Mouse (Mus musculus) midbrain, embryonic 15.5 days (tissue): ENCODE data around the gene Gm7970. TPM values are rescaled to one million over a fixed set of nuclear protein-coding genes. Genes with fewer than 3 reads are reported as not detected.
"Not testable (repeated sequence)": the region's sequence is repeated elsewhere in the genome, so short reads cannot be mapped to it uniquely, and the experiment has no call there.

ENCODE experiments used
- ATAC-seq: fragments of 200-750 bp; cut with Nextera tagmentation; replicated peaks from 2 replicates; pipeline ENCODE4 v1.8.0; 2017; ENCODE audit warnings: moderate TSS enrichment
- H3K27ac ChIP-seq: fragments of 300-500 bp; sonication (generic); 2 replicates; pipeline ENCODE4 v1.5.1; 2015; ENCODE audit warnings: mild to moderate bottlenecking, inconsistent platforms
- H3K27me3 ChIP-seq: fragments of 300-500 bp; sonication (generic); replicated peaks from 2 replicates; pipeline ENCODE4 v1.6.1; 2015; ENCODE audit warnings: inconsistent platforms
- H3K36me3 ChIP-seq: fragments of 300-500 bp; sonication (generic); replicated peaks from 2 replicates; pipeline ENCODE4 v1.6.1; 2015; ENCODE audit warnings: inconsistent platforms
- H3K4me1 ChIP-seq: fragments of 300-500 bp; sonication (generic); 2 replicates; pipeline ENCODE4 v1.6.1; 2015; ENCODE audit warnings: inconsistent platforms
- H3K4me2 ChIP-seq: fragments of 300-500 bp; sonication (generic); 2 replicates; pipeline ENCODE4 v1.6.1; 2015; ENCODE audit warnings: inconsistent platforms, mild to moderate bottlenecking, moderate library complexity
- H3K4me3 ChIP-seq: fragments of 300-500 bp; sonication (generic); 2 replicates; pipeline ENCODE4 v1.5.1; 2015; ENCODE audit warnings: mild to moderate bottlenecking, inconsistent platforms
- H3K9ac ChIP-seq: fragments of 300-500 bp; sonication (generic); 2 replicates; pipeline ENCODE4 v1.6.1; 2015; ENCODE audit warnings: mild to moderate bottlenecking, inconsistent platforms
- H3K9me3 ChIP-seq: fragments of 300-500 bp; sonication (generic); 2 replicates; pipeline ENCODE4 v1.6.1; 2016; ENCODE audit warnings: inconsistent platforms
- WGBS: fragments of 180-500 bp; shearing (Covaris S2); methylation state at CpG from one replicate; pipeline ENCODE4 v1.1.7; 2015; ENCODE audit warnings: mixed read lengths; 5-methylcytosine and 5-hydroxymethylcytosine counted together
- polyA plus RNA-seq: library from polyadenylated mRNA; unstranded; fragments of >200 nt; fragmentation: Nextera tagmentation; extraction: Ambion mirVana; gene quantifications from 2 replicates; pipeline ENCODE4 v1.2.1, GENCODE M21; 2015

The Gm7970 gene
- not detected in 2 replicates for polyA plus RNA-seq

- not testable (repeated sequence) for H3K9ac ChIP-seq, H3K4me3 ChIP-seq, H3K27me3 ChIP-seq, H3K36me3 ChIP-seq, H3K9me3 ChIP-seq, ATAC-seq, H3K4me1 ChIP-seq, H3K27ac ChIP-seq, H3K4me2 ChIP-seq
- WGBS = no CpG with 5 or more reads among the region's 2 CpGs
Measured at GRCm38 (mm10) chr14:41555483-41555882, at the start of gene Gm7970. Gene Gm7970 (minus strand): TSS chr14:41555583.

DNA sequence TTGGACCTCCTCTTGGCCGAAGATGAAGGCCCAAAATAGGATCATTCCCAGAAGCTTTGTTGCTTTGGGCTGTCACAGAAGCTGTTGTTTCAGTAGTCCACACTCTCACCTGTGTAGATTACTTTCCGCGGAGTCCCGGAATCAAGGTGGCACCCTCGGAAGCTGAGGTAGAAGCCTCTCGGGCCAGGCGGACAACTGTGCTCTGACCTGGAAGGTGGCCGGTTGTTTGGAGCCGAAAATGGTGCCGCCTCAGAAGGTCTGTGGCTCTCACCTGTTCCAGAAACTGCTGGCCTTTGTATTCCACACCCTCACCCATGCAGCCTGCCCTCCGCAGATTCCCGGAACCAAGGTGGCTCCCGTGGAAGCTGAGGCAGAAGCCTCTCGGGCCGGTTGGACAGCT, 45.6 kb upstream of the Gm7970 start:
- H3K4me3 ChIP-seq, H3K4me2 ChIP-seq, H3K9ac ChIP-seq, H3K27me3 ChIP-seq, H3K27ac ChIP-seq, H3K9me3 ChIP-seq, H3K4me1 ChIP-seq, H3K36me3 ChIP-seq, ATAC-seq: not testable (repeated sequence)
- 96% methylated on average over 15 of the region's 15 CpGs for WGBS

DNA sequence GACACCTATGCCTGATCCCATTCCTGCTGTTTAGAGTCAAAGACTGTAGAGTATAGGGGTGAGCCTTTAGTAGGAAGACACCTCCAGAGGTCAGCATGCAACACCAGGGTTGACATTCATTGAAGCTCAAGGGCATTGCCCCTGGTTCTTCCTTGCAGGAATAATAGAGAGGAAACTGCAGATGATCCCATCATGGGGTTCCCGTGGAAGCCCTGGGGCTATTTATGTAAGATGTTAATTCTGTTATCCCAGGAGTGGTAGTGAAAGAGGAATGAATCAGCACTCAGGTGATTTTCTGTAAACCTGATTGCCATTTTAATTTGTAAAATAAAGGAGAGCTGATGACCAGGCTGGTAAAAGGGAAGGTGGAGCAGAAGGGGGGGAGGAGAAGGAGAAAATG, 31.0 kb upstream of the Gm7970 start:
- WGBS = 73% methylated on average over 1 of the region's 1 CpGs
- H3K9ac ChIP-seq = not testable (repeated sequence)

GRCm38 (mm10) chr14:41572911-41573310, 17.5 kb upstream of the Gm7970 start, which contains the start of gene 1700049E17Rik2:
Gene 1700049E17Rik2 (plus strand): TSS chr14:41573211.
- not testable (repeated sequence) for ATAC-seq, H3K4me1 ChIP-seq, H3K27me3 ChIP-seq, H3K4me3 ChIP-seq, H3K27ac ChIP-seq, H3K4me2 ChIP-seq, H3K9me3 ChIP-seq, H3K9ac ChIP-seq, H3K36me3 ChIP-seq
- WGBS = no CpG with 5 or more reads among the region's 1 CpGs

More for the DNA sequence above, 31.0 kb upstream of the Gm7970 start:
- not testable (repeated sequence) for H3K27me3 ChIP-seq, H3K4me2 ChIP-seq, H3K4me3 ChIP-seq, H3K9me3 ChIP-seq, H3K36me3 ChIP-seq, H3K4me1 ChIP-seq, H3K27ac ChIP-seq, ATAC-seq

DNA sequence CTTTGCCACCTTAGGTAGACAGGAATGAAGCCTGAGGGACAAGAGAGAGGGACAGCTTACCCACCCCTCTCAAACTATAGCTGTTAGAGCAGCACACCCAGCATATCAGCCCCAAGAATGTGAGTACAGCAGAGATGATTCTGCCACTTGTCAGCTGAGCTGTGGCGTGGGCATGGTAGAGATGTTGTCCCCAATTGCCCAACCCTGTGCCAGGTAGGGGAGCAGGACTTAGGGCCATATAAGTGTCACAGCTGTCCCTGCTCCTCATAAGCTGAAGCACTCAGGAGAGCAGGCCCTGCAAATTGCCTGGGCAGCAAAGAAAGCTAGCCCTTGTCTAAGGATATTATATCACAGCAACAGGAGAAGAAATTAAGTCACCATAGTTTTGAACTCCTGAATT, 30.7 kb downstream of the Gm7970 start:
- 78% methylated on average over 1 of the region's 1 CpGs for WGBS
- H3K4me1 ChIP-seq, H3K4me2 ChIP-seq, H3K27me3 ChIP-seq, H3K4me3 ChIP-seq, H3K9me3 ChIP-seq, H3K9ac ChIP-seq, ATAC-seq, H3K36me3 ChIP-seq, H3K27ac ChIP-seq: not testable (repeated sequence)

DNA sequence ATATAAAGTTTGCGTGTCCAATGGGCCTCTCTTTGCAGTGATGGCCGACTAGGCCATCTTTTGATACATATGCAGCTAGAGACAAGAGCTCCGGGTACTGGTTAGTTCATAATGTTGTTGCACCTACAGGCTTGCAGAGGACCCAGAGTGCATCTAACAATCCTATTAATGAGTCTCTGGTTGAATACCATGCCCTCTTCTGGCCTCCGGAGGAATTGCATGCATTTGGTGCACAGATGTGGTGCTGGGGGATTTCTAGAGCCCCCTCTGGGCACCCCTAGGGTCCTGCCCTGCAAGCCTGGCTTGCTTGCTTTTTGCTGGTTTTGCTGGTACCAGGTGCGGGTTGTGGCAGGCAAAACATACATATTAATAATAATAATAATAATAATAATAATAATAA, 34.7 kb downstream of the Gm7970 start:
- ATAC-seq, H3K9ac ChIP-seq, H3K36me3 ChIP-seq, H3K27ac ChIP-seq, H3K4me2 ChIP-seq, H3K27me3 ChIP-seq, H3K4me3 ChIP-seq, H3K4me1 ChIP-seq, H3K9me3 ChIP-seq: not testable (repeated sequence)
- WGBS = 71% methylated on average over 5 of the region's 5 CpGs

Other genes with a start within 250 kb of the Gm7970 start
- not detected in 2 replicates for gene Gm5798, start 207.0 kb downstream of the Gm7970 start, polyA plus RNA-seq
- gene Gm7945, start 169.2 kb downstream of the Gm7970 start, polyA plus RNA-seq = not detected in 2 replicates
- not detected in 2 replicates for gene Gm6482, start 147.3 kb downstream of the Gm7970 start, polyA plus RNA-seq
- gene Gm7954, start 102.1 kb downstream of the Gm7970 start, polyA plus RNA-seq = not detected in 2 replicates
- not detected in 2 replicates for gene Gm3486, start 66.1 kb downstream of the Gm7970 start, polyA plus RNA-seq
- gene 1700049E17Rik2, start 17.6 kb upstream of the Gm7970 start, polyA plus RNA-seq = not detected in 2 replicates
- not detected in 2 replicates for gene Gm3072, start 69.0 kb upstream of the Gm7970 start, polyA plus RNA-seq
- not detected in 2 replicates for gene Gm3676, start 90.9 kb upstream of the Gm7970 start, polyA plus RNA-seq
- not detected in 2 replicates for gene Gm8068, start 146.3 kb upstream of the Gm7970 start, polyA plus RNA-seq
- gene Gm7929, start 195.0 kb upstream of the Gm7970 start, polyA plus RNA-seq = not detected in 2 replicates
- not detected in 2 replicates for gene Gm47189, start 216.9 kb upstream of the Gm7970 start, polyA plus RNA-seq